Mouse (Mus musculus) thymus, postnatal 4 days (tissue): ENCODE data around the gene Iyd.
A peak's percentile ranks its signal among the peaks of the same experiment; 100 is the strongest.
"Not testable (repeated sequence)": the region's sequence is repeated elsewhere in the genome, so short reads cannot be mapped to it uniquely, and the experiment has no call there.

ENCODE experiments used
- DNase-seq: peaks from one replicate; pipeline ENCODE4 v3.0.0; 2021

Iyd gene

GRCm38 (mm10) chr10:3540003-3540827, at the start of gene Iyd:
Iyd (plus strand) TSS chr10:3540240.
- DNase-seq: no peak

GRCm38 (mm10) chr10:3496791-3497190, 43.2 kb upstream of the Iyd start:
- DNase-seq: no peak

- not testable (repeated sequence) for DNase-seq
Measured at GRCm38 (mm10) chr10:3500846-3501245, 39.2 kb upstream of the Iyd start.

- no peak for DNase-seq
Measured at GRCm38 (mm10) chr10:3507484-3508221, 32.4 kb upstream of the Iyd start.

- DNase-seq: no peak
Measured at GRCm38 (mm10) chr10:3508222-3508588, 31.8 kb upstream of the Iyd start.

- DNase-seq: no peak
Measured at GRCm38 (mm10) chr10:3508746-3509145, 31.3 kb upstream of the Iyd start.

- no peak for DNase-seq
Measured at GRCm38 (mm10) chr10:3509663-3510277, 30.3 kb upstream of the Iyd start.

- no peak for DNase-seq
Measured at GRCm38 (mm10) chr10:3510486-3510885, 29.6 kb upstream of the Iyd start.

- DNase-seq: no peak
Measured at GRCm38 (mm10) chr10:3511401-3511800, 28.6 kb upstream of the Iyd start.

GRCm38 (mm10) chr10:3512620-3513305, 27.3 kb upstream of the Iyd start:
- peak; percentile 67 for DNase-seq

GRCm38 (mm10) chr10:3513947-3514346, 26.1 kb upstream of the Iyd start:
- DNase-seq: no peak

GRCm38 (mm10) chr10:3514634-3515033, 25.4 kb upstream of the Iyd start:
- peak; percentile 40 for DNase-seq

GRCm38 (mm10) chr10:3516442-3516841, 23.6 kb upstream of the Iyd start:
- DNase-seq: peak; percentile 49

- DNase-seq: no peak
Measured at GRCm38 (mm10) chr10:3523044-3523793, 16.8 kb upstream of the Iyd start.

- no peak for DNase-seq
Measured at GRCm38 (mm10) chr10:3524513-3524912, 15.5 kb upstream of the Iyd start.

GRCm38 (mm10) chr10:3525420-3526019, 14.5 kb upstream of the Iyd start:
- DNase-seq: no peak

- DNase-seq: no peak
Measured at GRCm38 (mm10) chr10:3529807-3530206, 10.2 kb upstream of the Iyd start.

- DNase-seq: no peak
Measured at GRCm38 (mm10) chr10:3530661-3531060, 9.4 kb upstream of the Iyd start.

- peak; percentile 80 for DNase-seq
Measured at GRCm38 (mm10) chr10:3531375-3531774, 8.7 kb upstream of the Iyd start.

- peak; percentile 55 for DNase-seq
Measured at GRCm38 (mm10) chr10:3534445-3534844, 5.6 kb upstream of the Iyd start.

- DNase-seq: no peak
Measured at GRCm38 (mm10) chr10:3536361-3536760, 3.7 kb upstream of the Iyd start.

- DNase-seq: no peak
Measured at GRCm38 (mm10) chr10:3549384-3549783, 9.3 kb downstream of the Iyd start.
